ENCODE assay signal across 11 mouse cellular contexts in the genomic region with DNA sequence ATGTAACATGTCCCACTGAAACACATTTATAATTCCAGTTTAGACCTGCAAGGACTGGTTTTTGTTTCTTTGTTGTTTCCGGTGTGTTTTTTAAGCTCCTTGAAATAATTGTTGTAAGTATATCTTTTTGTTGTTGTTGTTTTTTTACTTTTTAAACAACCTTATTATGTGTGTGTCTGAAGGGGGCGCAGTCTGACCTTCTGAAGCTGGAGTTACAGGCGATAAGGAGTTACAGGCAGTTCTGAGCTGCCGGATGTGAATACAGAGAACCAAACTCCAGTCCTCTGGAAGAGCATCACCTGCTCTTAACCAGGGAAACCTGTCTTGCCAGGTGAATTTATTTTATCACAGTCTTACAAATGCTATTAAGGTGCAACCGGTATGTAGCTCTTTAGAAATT.
"Had no signal": no experiment of that assay in that cellular context is flagged by ENCODE, and none has a peak within 500 bp of the region (broad histone marks: within the 10 kb centered on the region; RNA-seq: fewer than 3 reads in every experiment).

No protein-coding gene starts in this region.

- H3K27me3 ChIP-seq: liver, embryonic 15.5 days; lung, embryonic 15.5 days; midbrain, embryonic 13.5 days; midbrain, embryonic 15.5 days; neural tube, embryonic 12.5 days had no signal

- H3K9ac ChIP-seq: liver, embryonic 15.5 days; liver, postnatal 0 days; lung, embryonic 15.5 days; midbrain, embryonic 13.5 days; midbrain, embryonic 15.5 days; neural tube, embryonic 12.5 days had no signal

- H3K4me2 ChIP-seq: liver, embryonic 15.5 days; lung, embryonic 15.5 days; midbrain, embryonic 11.5 days; midbrain, embryonic 13.5 days; midbrain, embryonic 15.5 days; neural tube, embryonic 12.5 days had no signal

- ATAC-seq: liver, postnatal 0 days; midbrain, embryonic 13.5 days; midbrain, embryonic 15.5 days had no signal

- H3K36me3 ChIP-seq: liver, embryonic 15.5 days; lung, embryonic 15.5 days; midbrain, embryonic 13.5 days; midbrain, embryonic 15.5 days; neural tube, embryonic 12.5 days had no signal

- DNase-seq: lung, postnatal 10 days; lung, postnatal 36 days had no signal

- H3K27ac ChIP-seq: liver, embryonic 15.5 days; lung, embryonic 15.5 days; macrophage; midbrain, embryonic 13.5 days; midbrain, embryonic 15.5 days; neural tube, embryonic 12.5 days had no signal

- H3K9me3 ChIP-seq: liver, embryonic 15.5 days; lung, embryonic 15.5 days; midbrain, embryonic 15.5 days; neural tube, embryonic 12.5 days had no signal

- H3K4me3 ChIP-seq: liver, embryonic 15.5 days; lung, embryonic 15.5 days; megakaryocyte, embryonic 14.5 days; midbrain, embryonic 13.5 days; midbrain, embryonic 15.5 days; neural tube, embryonic 12.5 days had no signal

- H3K4me1 ChIP-seq: liver, embryonic 15.5 days; lung, embryonic 15.5 days; midbrain, embryonic 13.5 days; midbrain, embryonic 15.5 days; neural tube, embryonic 12.5 days had no signal
